Mouse (Mus musculus) R1 (cell line): ENCODE measurements around the gene Melk.

Experiments used
- DNase-seq: peaks from one replicate; pipeline ENCODE4 v3.0.0-alpha.2; 2018; ENCODE audit warnings: low read depth, low spot score

Gene Melk

GRCm38 (mm10) chr4:44326721-44327120 is 26.0 kb downstream of the Melk start:
- DNase-seq, result no peak

- no peak for DNase-seq
These were observed 27.3 kb downstream of the Melk start for GRCm38 (mm10) chr4:44327976-44328375.

- no peak for DNase-seq
These were observed 34.3 kb downstream of the Melk start for GRCm38 (mm10) chr4:44335006-44335405.

DNA sequence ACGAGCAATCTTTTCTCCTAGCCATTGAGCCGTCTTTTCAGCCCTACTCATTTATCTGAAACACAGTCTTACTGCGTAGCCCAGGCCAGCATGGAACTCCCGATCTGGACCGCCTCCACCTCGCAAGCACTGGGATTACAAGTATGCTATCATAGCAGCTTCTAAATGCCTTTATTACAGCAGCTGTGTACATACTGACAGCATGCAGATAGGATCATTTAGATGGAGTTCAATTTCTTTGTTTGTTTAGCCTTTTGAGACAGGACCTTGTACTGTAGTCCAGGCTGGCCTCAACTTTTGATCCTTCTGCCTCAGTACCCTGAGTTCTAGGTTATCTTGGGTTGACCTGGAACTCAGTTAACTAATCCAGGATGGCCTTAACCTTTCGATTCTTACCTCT is 61.0 kb downstream of the Melk start:
- DNase-seq, result no peak

DNA sequence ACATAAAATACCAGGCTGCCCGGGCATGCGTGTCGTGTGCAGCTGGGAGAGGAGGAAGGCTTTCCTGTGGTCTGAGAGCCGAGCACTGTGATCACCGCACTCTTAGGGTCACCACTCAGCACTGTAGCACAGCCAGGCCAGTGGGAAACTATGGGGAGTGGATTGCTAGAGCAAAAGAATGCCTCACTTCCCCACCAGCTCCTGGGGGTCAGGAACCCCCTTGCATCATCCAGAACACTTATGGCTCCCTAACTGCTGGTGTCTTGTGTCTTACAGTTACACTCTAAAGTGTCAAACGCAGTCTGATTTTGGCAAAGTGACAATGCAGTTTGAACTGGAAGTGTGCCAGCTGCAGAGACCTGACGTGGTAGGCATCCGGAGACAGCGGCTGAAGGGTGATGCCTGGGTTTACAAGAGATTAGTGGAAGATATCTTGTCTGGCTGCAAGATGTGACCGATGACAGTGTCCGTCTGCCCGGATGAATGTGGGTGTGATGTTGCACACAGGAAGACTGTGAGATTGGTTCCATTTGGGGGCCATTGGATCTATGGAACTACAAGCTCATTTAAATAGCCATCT is 62.8 kb downstream of the Melk start:
- no peak for DNase-seq

- DNase-seq, result no peak
These were observed 91.8 kb downstream of the Melk start for GRCm38 (mm10) chr4:44392231-44393216.

DNA sequence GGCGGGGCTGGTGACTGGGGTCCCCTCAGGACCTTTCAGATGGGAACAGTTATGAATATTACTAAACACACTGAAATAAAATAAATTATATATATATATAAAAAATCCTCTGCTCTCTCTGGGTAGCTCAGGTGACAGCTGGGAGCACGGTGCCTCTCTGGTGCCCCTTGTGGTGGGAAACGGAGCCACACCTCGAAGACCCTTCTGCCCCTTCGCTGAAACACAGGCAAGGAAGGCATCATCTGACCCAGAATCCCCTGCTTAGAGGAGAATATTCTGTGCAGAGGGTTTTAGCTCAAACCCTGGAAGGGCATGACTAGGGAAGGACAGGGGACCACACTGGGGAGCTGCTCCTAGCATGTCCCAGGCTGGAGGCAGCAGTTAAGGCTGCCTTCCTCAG is 101.9 kb downstream of the Melk start:
- DNase-seq, result peak; percentile 63

GRCm38 (mm10) chr4:44404487-44404886 is 103.8 kb downstream of the Melk start:
- DNase-seq, result no peak
